20 mouse cellular contexts compared by ENCODE assay signal in the genomic region with DNA sequence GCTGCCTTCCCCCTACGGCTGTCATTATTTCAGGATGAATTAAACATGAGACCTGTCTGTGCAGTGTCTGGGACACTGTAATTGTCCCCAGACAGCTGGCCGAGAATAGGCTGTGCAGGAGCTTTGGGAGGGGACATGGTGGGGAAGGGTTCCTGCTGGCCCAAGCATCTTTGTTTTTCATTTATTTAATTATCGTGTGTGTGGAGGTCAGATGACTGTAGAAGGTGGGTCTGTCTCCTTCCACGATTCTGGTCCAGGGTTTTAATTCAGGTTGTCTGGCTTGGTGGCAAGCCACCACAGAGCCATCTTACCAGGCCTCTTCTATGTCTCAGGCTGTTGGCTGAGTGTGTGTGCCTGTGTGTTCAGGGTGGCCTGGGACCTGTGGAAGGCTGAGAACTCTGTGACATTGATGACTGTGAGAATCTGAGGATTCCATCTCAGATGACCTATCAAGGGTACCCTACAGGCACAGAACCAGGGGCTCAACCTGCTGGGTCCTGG. TPM values are rescaled to one million over a fixed set of nuclear protein-coding genes. Genes with fewer than 3 reads are reported as not detected.
DNase-seq lines count a peak whose midpoint lies in the region; ATAC-seq and TF ChIP-seq lines count a peak whose summit lies in the region.
"Had no signal": no experiment of that assay in that cellular context is flagged by ENCODE, and none has a peak within 500 bp of the region (broad histone marks: within the 10 kb centered on the region; RNA-seq: fewer than 3 reads in every experiment).

No protein-coding gene starts in this region.

- 64% methylated on average over 4 of the region's 4 CpGs for WGBS in heart, embryonic 11.5 days (ENCODE audit: insufficient replicate concordance)
- WGBS in midbrain, embryonic 10.5 days, result 75% methylated on average over 4 of the region's 4 CpGs
- WGBS in midbrain, postnatal 0 days, result 18% methylated on average over 4 of the region's 4 CpGs
- 15% methylated on average over 4 of the region's 4 CpGs for WGBS in forebrain, embryonic 14.5 days
- 31% methylated on average over 4 of the region's 4 CpGs for WGBS in midbrain, embryonic 15.5 days
- WGBS in kidney, embryonic 15.5 days, result 58% methylated on average over 4 of the region's 4 CpGs

- no peaks in the 10 kb centered on the region for H3K27me3 ChIP-seq in heart, embryonic 11.5 days (ENCODE audit: control insufficient read depth, insufficient read depth, low read length)
- no peaks in the 10 kb centered on the region for H3K27me3 ChIP-seq in midbrain, embryonic 10.5 days (ENCODE audit: low read depth, poor library complexity, severe bottlenecking)
- no peaks in the 10 kb centered on the region for H3K27me3 ChIP-seq in midbrain, postnatal 0 days (ENCODE audit: insufficient read depth, low read length)
- H3K27me3 ChIP-seq in forebrain, embryonic 14.5 days (replicated peaks; ENCODE audit: control insufficient read depth, insufficient read depth, low read length), result no peaks in the 10 kb centered on the region
- no peaks in the 10 kb centered on the region for H3K27me3 ChIP-seq in midbrain, embryonic 15.5 days (replicated peaks)
- H3K27me3 ChIP-seq in kidney, embryonic 15.5 days, result no peaks in the 10 kb centered on the region
- H3K27me3 ChIP-seq: heart, embryonic 15.5 days; hindbrain, embryonic 15.5 days had no signal

- H3K4me2 ChIP-seq in heart, embryonic 11.5 days, result no peak overlapping the region
- no peak overlapping the region for H3K4me2 ChIP-seq in midbrain, postnatal 0 days (ENCODE audit: low read depth, low read length, poor library complexity, severe bottlenecking)
- no peak overlapping the region for H3K4me2 ChIP-seq in forebrain, embryonic 14.5 days (ENCODE audit: low read length)
- no peak overlapping the region for H3K4me2 ChIP-seq in midbrain, embryonic 15.5 days
- no peak overlapping the region for H3K4me2 ChIP-seq in kidney, embryonic 15.5 days
- H3K4me2 ChIP-seq: heart, embryonic 15.5 days; hindbrain, embryonic 15.5 days had no signal

- no peaks in the 10 kb centered on the region for H3K36me3 ChIP-seq in heart, embryonic 11.5 days (ENCODE audit: control insufficient read depth, insufficient read depth, low read length)
- H3K36me3 ChIP-seq in midbrain, embryonic 10.5 days, result no peaks in the 10 kb centered on the region
- H3K36me3 ChIP-seq in midbrain, postnatal 0 days (ENCODE audit: insufficient read depth, low read length), result no peaks in the 10 kb centered on the region
- no peaks in the 10 kb centered on the region for H3K36me3 ChIP-seq in forebrain, embryonic 14.5 days (ENCODE audit: control insufficient read depth, insufficient read depth, low read length)
- no peaks in the 10 kb centered on the region for H3K36me3 ChIP-seq in midbrain, embryonic 15.5 days (replicated peaks)
- H3K36me3 ChIP-seq in kidney, embryonic 15.5 days, result no peaks in the 10 kb centered on the region
- H3K36me3 ChIP-seq: heart, embryonic 15.5 days; hindbrain, embryonic 15.5 days had no signal

- H3K27ac ChIP-seq in heart, embryonic 11.5 days (ENCODE audit: low read depth, low read length), result no peak overlapping the region
- H3K27ac ChIP-seq in midbrain, embryonic 10.5 days (replicated peaks), result no peak overlapping the region
- no peak overlapping the region for H3K27ac ChIP-seq in midbrain, postnatal 0 days (ENCODE audit: low read depth, low read length)
- H3K27ac ChIP-seq in forebrain, embryonic 14.5 days (ENCODE audit: low read depth, low read length), result peak overlapping the region; percentile 41
- H3K27ac ChIP-seq in midbrain, embryonic 15.5 days, result peak overlapping the region; percentile 13
- no peak overlapping the region for H3K27ac ChIP-seq in kidney, embryonic 15.5 days
- H3K27ac ChIP-seq: heart, embryonic 15.5 days had no signal

- no peak for TF ChIP-seq CTCF in midbrain, postnatal 0 days (IDR thresholded peaks at IDR 0.05)

- no peaks in the 10 kb centered on the region for H3K4me1 ChIP-seq in heart, embryonic 11.5 days (ENCODE audit: control insufficient read depth, insufficient read depth, low read length)
- H3K4me1 ChIP-seq in midbrain, embryonic 10.5 days, result peaks cover 32% of the 10 kb centered on the region
- H3K4me1 ChIP-seq in midbrain, postnatal 0 days (ENCODE audit: insufficient read depth, low read length), result peaks cover 8% of the 10 kb centered on the region
- peaks cover 41% of the 10 kb centered on the region for H3K4me1 ChIP-seq in forebrain, embryonic 14.5 days (ENCODE audit: control insufficient read depth, insufficient read depth, low read length)
- peaks cover 40% of the 10 kb centered on the region for H3K4me1 ChIP-seq in midbrain, embryonic 15.5 days
- peaks cover 9% of the 10 kb centered on the region; the same call in 1 of the 2 replicates for H3K4me1 ChIP-seq in kidney, embryonic 15.5 days

- H3K9me3 ChIP-seq in heart, embryonic 11.5 days (replicated peaks; ENCODE audit: control insufficient read depth, low read length), result no peaks in the 10 kb centered on the region
- H3K9me3 ChIP-seq in midbrain, embryonic 10.5 days (replicated peaks), result 0 out of 2 replicates have a peak, but pooled peaks cover 3% of the 10 kb centered on the region
- no peaks in the 10 kb centered on the region for H3K9me3 ChIP-seq in midbrain, postnatal 0 days (ENCODE audit: low read length)
- no peaks in the 10 kb centered on the region for H3K9me3 ChIP-seq in forebrain, embryonic 14.5 days (replicated peaks; ENCODE audit: control insufficient read depth, low read length)
- H3K9me3 ChIP-seq in midbrain, embryonic 15.5 days, result no peaks in the 10 kb centered on the region
- H3K9me3 ChIP-seq in kidney, embryonic 15.5 days (replicated peaks), result no peaks in the 10 kb centered on the region
- H3K9me3 ChIP-seq: heart, embryonic 15.5 days; hindbrain, embryonic 15.5 days had no signal

- ATAC-seq in heart, embryonic 11.5 days (replicated peaks; ENCODE audit: insufficient number of reproducible peaks, low FRiP score, low TSS enrichment), result no peak
- ATAC-seq in midbrain, postnatal 0 days (ENCODE audit: low FRiP score), result no peak
- no peak for ATAC-seq in forebrain, embryonic 14.5 days
- no peak for ATAC-seq in midbrain, embryonic 15.5 days (replicated peaks)
- ATAC-seq in kidney, embryonic 15.5 days (replicated peaks; ENCODE audit: low FRiP score), result no peak

- no peak overlapping the region for H3K4me3 ChIP-seq in heart, embryonic 11.5 days (ENCODE audit: low read depth, low read length)
- no peak overlapping the region for H3K4me3 ChIP-seq in midbrain, embryonic 10.5 days
- no peak overlapping the region for H3K4me3 ChIP-seq in midbrain, postnatal 0 days (ENCODE audit: low read depth, low read length)
- H3K4me3 ChIP-seq in forebrain, embryonic 14.5 days (ENCODE audit: low read depth, low read length), result no peak overlapping the region
- H3K4me3 ChIP-seq in midbrain, embryonic 15.5 days, result no peak overlapping the region
- no peak overlapping the region for H3K4me3 ChIP-seq in kidney, embryonic 15.5 days (replicated peaks)
- H3K4me3 ChIP-seq: erythroblast, embryonic 14.5 days; heart, embryonic 15.5 days; hindbrain, embryonic 15.5 days had no signal

- peak; percentile 77 for DNase-seq in heart, adult 11 months
- DNase-seq in midbrain, embryonic 10.5 days (ENCODE audit: low spot score), result peak; percentile 8
- DNase-seq in midbrain, postnatal 0 days (ENCODE audit: low spot score), result no peak
- peak; percentile 27 for DNase-seq in forebrain, embryonic 14.5 days (ENCODE audit: low spot score)
- DNase-seq: kidney, adult 18-20 months; kidney, postnatal 36 days; thymus, postnatal 4 days had no signal

- H3K9ac ChIP-seq in heart, embryonic 11.5 days (ENCODE audit: low read depth, low read length), result no peak overlapping the region
- H3K9ac ChIP-seq in midbrain, postnatal 0 days (replicated peaks; ENCODE audit: low read length, poor library complexity, severe bottlenecking), result no peak overlapping the region
- H3K9ac ChIP-seq in forebrain, embryonic 14.5 days (ENCODE audit: low read length), result no peak overlapping the region
- no peak overlapping the region for H3K9ac ChIP-seq in midbrain, embryonic 15.5 days
- H3K9ac ChIP-seq in kidney, embryonic 15.5 days, result no peak overlapping the region
- H3K9ac ChIP-seq: heart, embryonic 15.5 days; hindbrain, embryonic 15.5 days had no signal

RNA-seq across cellular contexts. Expression of gene Gm20219, which starts 5.5 kb away (rescaled TPM):
- polyA plus RNA-seq in heart, embryonic 11.5 days (2014; fragmentation: Nextera tagmentation; extraction: Ambion mirVana), result 0.28 and 0.62 TPM in 2 replicates
- polyA plus RNA-seq in midbrain, embryonic 10.5 days (2016; fragmentation: Nextera tagmentation; extraction: Ambion mirVana), result 0.80 and 0.89 TPM in 2 replicates
- 0.22 TPM in 1 of 2 replicates, not detected in the other for total RNA-seq in midbrain, postnatal 0 days (2014; rRNA removed)
- polyA plus RNA-seq in midbrain, postnatal 0 days (2015; fragmentation: Nextera tagmentation; extraction: Ambion mirVana), result 0.26 and 0.56 TPM in 2 replicates
- 0.36 and 0.57 TPM in 2 replicates for polyA plus RNA-seq in forebrain, embryonic 14.5 days (2014; fragmentation: Nextera tagmentation; extraction: Ambion mirVana)
- 1.4 and 2.0 TPM in 2 replicates for polyA plus RNA-seq in midbrain, embryonic 15.5 days (2015; fragmentation: Nextera tagmentation; extraction: Ambion mirVana)
- polyA plus RNA-seq in kidney, embryonic 15.5 days (2015; fragmentation: Nextera tagmentation; extraction: Ambion mirVana), result 1.2 and 1.4 TPM in 2 replicates

RNA-seq across cellular contexts. Expression of gene Safb2, which starts 35.7 kb away (rescaled TPM):
- 47.7 and 48.0 TPM in 2 replicates for polyA plus RNA-seq in heart, embryonic 11.5 days (2014; fragmentation: Nextera tagmentation; extraction: Ambion mirVana)
- polyA plus RNA-seq in midbrain, embryonic 10.5 days (2016; fragmentation: Nextera tagmentation; extraction: Ambion mirVana), result 80.9 and 85.6 TPM in 2 replicates
- 30.7 and 45.2 TPM in 2 replicates for total RNA-seq in midbrain, postnatal 0 days (2014; rRNA removed)
- 42.1 and 48.9 TPM in 2 replicates for polyA plus RNA-seq in midbrain, postnatal 0 days (2015; fragmentation: Nextera tagmentation; extraction: Ambion mirVana)
- polyA plus RNA-seq in forebrain, embryonic 14.5 days (2014; fragmentation: Nextera tagmentation; extraction: Ambion mirVana), result 28.7 and 36.7 TPM in 2 replicates
- polyA plus RNA-seq in midbrain, embryonic 15.5 days (2015; fragmentation: Nextera tagmentation; extraction: Ambion mirVana), result 78.4 and 86.1 TPM in 2 replicates
- polyA plus RNA-seq in kidney, embryonic 15.5 days (2015; fragmentation: Nextera tagmentation; extraction: Ambion mirVana), result 89.5 and 92.4 TPM in 2 replicates

RNA-seq across cellular contexts. Expression of gene Safb, which starts 36.0 kb away (rescaled TPM):
- polyA plus RNA-seq in heart, embryonic 11.5 days (2014; fragmentation: Nextera tagmentation; extraction: Ambion mirVana), result 65.9 and 77.3 TPM in 2 replicates
- polyA plus RNA-seq in midbrain, embryonic 10.5 days (2016; fragmentation: Nextera tagmentation; extraction: Ambion mirVana), result 148 and 157 TPM in 2 replicates
- 56.1 and 56.4 TPM in 2 replicates for total RNA-seq in midbrain, postnatal 0 days (2014; rRNA removed)
- 79.1 and 95.9 TPM in 2 replicates for polyA plus RNA-seq in midbrain, postnatal 0 days (2015; fragmentation: Nextera tagmentation; extraction: Ambion mirVana)
- polyA plus RNA-seq in forebrain, embryonic 14.5 days (2014; fragmentation: Nextera tagmentation; extraction: Ambion mirVana), result 57.9 and 83.5 TPM in 2 replicates
- 120 and 129 TPM in 2 replicates for polyA plus RNA-seq in midbrain, embryonic 15.5 days (2015; fragmentation: Nextera tagmentation; extraction: Ambion mirVana)
- 109 and 125 TPM in 2 replicates for polyA plus RNA-seq in kidney, embryonic 15.5 days (2015; fragmentation: Nextera tagmentation; extraction: Ambion mirVana)

RNA-seq across cellular contexts. Expression of gene Znrf4, which starts 36.4 kb away (rescaled TPM):
- polyA plus RNA-seq in heart, embryonic 11.5 days (2014; fragmentation: Nextera tagmentation; extraction: Ambion mirVana), result not detected in 2 replicates
- polyA plus RNA-seq in midbrain, embryonic 10.5 days (2016; fragmentation: Nextera tagmentation; extraction: Ambion mirVana), result not detected in 2 replicates
- total RNA-seq in midbrain, postnatal 0 days (2014; rRNA removed), result not detected in 2 replicates
- not detected in 2 replicates for polyA plus RNA-seq in midbrain, postnatal 0 days (2015; fragmentation: Nextera tagmentation; extraction: Ambion mirVana)
- polyA plus RNA-seq in forebrain, embryonic 14.5 days (2014; fragmentation: Nextera tagmentation; extraction: Ambion mirVana), result 0.14 TPM in 1 of 2 replicates, not detected in the other
- not detected in 2 replicates for polyA plus RNA-seq in midbrain, embryonic 15.5 days (2015; fragmentation: Nextera tagmentation; extraction: Ambion mirVana)
- polyA plus RNA-seq in kidney, embryonic 15.5 days (2015; fragmentation: Nextera tagmentation; extraction: Ambion mirVana), result not detected in 2 replicates
- total RNA-seq: adrenal gland, adult 18-20 months; ES-E14; gastrocnemius, postnatal 4 days; layer of hippocampus, postnatal 36 days; monocyte, adult 5-6 weeks had no signal
- polyA plus RNA-seq: erythroblast, embryonic 14.5 days; heart, embryonic 15.5 days; limb, embryonic 11.5 days; liver, embryonic 16.5 days had no signal

Comparison
In these comparisons a context has a peak if more than half of its experiments do, and no peak if none do; other contexts are left out.
1. H3K27ac ChIP-seq: peak in forebrain, embryonic 14.5 days (single experiment) and midbrain, embryonic 15.5 days (single experiment); none in heart, embryonic 11.5 days (single experiment), midbrain, embryonic 10.5 days (single experiment), midbrain, postnatal 0 days (single experiment) and kidney, embryonic 15.5 days (single experiment).